Mouse (Mus musculus): ENCODE results near the gene Efna5. TPM values are rescaled to one million over a fixed set of nuclear protein-coding genes. Genes with fewer than 3 reads are reported as not detected.
A peak's percentile ranks its signal among the peaks of the same experiment; 100 is the strongest.

Gene Efna5
- polyA plus RNA-seq, 1 experiment from 2014 or later = 20.2 TPM

DNA sequence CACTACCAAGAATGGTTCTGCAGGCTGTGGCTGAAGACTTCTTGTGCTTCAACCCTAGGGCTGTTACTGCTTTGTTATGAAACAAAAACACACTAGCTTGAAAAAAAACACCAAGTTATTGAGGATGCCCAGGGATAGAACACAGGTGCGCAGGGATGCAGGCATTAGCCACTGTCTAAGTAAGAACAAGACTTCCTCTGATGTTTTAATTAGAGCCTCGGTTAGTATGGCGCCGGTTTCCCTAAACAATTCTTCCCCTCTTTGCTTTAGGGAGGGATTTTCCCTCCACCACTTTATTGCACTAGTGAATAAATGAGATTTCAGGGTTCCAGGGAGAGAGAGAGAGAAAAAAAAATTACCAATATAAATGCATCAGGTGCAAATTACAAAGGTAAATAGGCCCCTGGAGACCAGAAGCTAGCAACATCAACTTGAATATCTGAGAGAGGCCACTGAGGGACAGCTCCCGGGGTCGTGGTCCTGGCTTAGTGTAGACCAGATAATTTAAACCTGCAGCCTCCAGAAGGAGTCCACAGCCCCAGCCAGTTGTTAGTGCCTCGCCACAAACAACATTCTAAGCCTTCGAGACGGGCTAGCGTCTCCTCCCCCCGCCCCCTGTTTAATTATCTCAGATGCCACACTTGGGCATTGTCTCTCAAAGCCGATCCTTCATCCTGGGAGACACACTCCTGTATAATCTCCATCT lies 163.5 kb downstream of the Efna5 start:
- 55% methylated on average over 12 of the region's 12 CpGs for WGBS
- H3K4me1 ChIP-seq (ENCODE audit: control insufficient read depth, insufficient read depth, low read length) = peaks cover 6% of the 10 kb centered on the region; the same call in 1 of the 2 replicates
- ATAC-seq = no peak
- no peaks in the 10 kb centered on the region for H3K27me3 ChIP-seq (replicated peaks; ENCODE audit: control insufficient read depth, insufficient read depth, low read length)
- H3K4me3 ChIP-seq (ENCODE audit: low read length) = no peak overlapping the region
- H3K9ac ChIP-seq (ENCODE audit: low read depth, low read length) = no peak overlapping the region
- H3K27ac ChIP-seq (ENCODE audit: low read length) = no peak overlapping the region
- H3K9me3 ChIP-seq (ENCODE audit: control insufficient read depth, low read length) = no peaks in the 10 kb centered on the region
- H3K4me2 ChIP-seq (ENCODE audit: low read depth, low read length) = no peak overlapping the region
- H3K36me3 ChIP-seq (ENCODE audit: control insufficient read depth, insufficient read depth, low read length) = no peaks in the 10 kb centered on the region

DNA sequence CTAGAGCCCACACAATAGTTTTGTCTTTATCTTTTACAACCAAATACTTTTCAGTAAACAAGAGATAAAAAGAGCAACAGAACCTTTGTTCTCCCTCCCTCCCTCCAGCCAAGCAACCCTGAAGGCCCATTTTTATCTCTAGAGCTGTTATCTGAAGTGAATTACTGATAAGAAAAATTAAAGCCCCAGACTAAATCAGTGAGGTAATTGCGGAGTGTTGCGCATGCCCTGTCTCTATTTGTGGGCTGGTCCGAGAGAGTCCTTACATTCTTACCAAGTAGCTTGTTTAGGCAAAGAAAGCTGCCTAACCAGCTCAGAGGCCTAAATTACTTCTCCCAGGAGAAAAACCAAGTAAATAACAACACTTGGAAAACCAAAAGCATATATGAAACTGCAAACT lies 167.7 kb downstream of the Efna5 start:
- H3K9me3 ChIP-seq (ENCODE audit: control insufficient read depth, low read length) = no peaks in the 10 kb centered on the region
- 62% methylated on average over 3 of the region's 3 CpGs for WGBS
- ATAC-seq = peak; percentile 88
- no peak overlapping the region for H3K4me2 ChIP-seq (ENCODE audit: low read depth, low read length)
- H3K4me1 ChIP-seq (ENCODE audit: control insufficient read depth, insufficient read depth, low read length) = no peaks in the 10 kb centered on the region
- no peaks in the 10 kb centered on the region for H3K36me3 ChIP-seq (ENCODE audit: control insufficient read depth, insufficient read depth, low read length)
- H3K27ac ChIP-seq (ENCODE audit: low read length) = no peak overlapping the region
- no peak overlapping the region for H3K4me3 ChIP-seq (ENCODE audit: low read length)
- H3K9ac ChIP-seq (ENCODE audit: low read depth, low read length) = no peak overlapping the region
- no peaks in the 10 kb centered on the region for H3K27me3 ChIP-seq (replicated peaks; ENCODE audit: control insufficient read depth, insufficient read depth, low read length)

DNA sequence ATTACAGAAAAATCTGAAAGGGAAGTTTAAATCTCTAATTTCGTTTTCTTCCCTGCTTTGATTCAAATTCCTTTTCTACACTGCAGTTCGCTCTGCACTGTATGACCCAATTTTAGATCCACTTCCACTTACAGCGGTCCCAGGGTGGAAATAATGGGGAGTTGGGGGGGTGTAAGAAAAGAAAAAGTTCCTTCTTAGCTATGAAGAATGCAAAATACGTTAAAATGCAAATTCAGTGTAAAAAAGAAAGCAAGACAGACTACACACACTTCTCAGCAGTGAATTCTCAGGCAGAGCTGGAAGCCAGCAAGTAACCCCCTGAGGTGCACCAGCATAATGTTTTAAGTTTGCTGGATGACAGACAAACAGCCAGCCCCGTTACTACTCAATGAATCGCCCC lies 174.7 kb downstream of the Efna5 start:
- Histone ChIP-seq H3K4me3 (ENCODE audit: low read length) (no peak overlapping the region), H3K9ac (ENCODE audit: low read depth, low read length) (no peak overlapping the region), H3K4me1 (ENCODE audit: control insufficient read depth, insufficient read depth, low read length) (no peaks in the 10 kb centered on the region), H3K36me3 (ENCODE audit: control insufficient read depth, insufficient read depth, low read length) (no peaks in the 10 kb centered on the region), H3K27ac (ENCODE audit: low read length) (no peak overlapping the region), H3K9me3 (ENCODE audit: control insufficient read depth, low read length) (0 out of 2 replicates have a peak, but pooled peaks cover 5% of the 10 kb centered on the region), H3K27me3 (replicated peaks; ENCODE audit: control insufficient read depth, insufficient read depth, low read length) (no peaks in the 10 kb centered on the region), H3K4me2 (ENCODE audit: low read depth, low read length) (no peak overlapping the region)
- 64% methylated on average over 6 of the region's 6 CpGs for WGBS
- no peak for ATAC-seq

DNA sequence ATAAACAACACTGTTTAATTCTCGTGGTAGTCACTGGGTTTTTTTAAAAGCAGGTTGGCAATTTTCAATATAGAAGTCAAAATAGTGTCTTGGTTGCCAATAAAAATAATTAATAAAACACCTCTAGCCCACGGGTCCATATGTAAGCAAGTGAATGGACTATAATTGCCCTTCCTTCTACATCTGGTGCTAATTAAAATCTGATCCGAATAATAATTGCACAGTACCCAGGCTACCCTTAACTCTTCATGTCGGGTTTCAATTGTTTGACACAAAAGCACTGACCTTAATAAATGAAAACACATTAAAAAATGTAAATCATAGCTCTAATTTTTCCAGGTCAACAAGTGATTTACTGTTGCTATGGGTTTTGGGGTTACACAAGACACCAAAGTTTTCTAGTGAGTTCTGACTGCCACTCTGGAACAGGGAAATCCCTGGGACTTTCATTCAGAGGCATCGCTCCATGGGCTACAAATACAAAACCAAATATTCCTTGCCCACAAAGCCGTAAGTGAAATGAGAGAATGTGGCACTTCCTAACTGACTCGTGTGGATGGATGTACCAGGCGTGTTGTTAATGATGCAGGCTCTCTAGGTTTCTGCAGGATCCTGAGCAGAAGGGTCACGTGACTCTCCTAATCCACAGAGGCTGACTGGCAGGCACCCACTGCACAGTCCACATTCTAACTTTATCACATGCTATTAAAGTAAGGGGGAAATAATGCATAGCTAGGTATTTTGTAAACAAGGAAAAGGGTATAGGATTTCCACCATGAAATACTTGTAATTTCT lies 178.9 kb downstream of the Efna5 start:
- H3K4me1 ChIP-seq (ENCODE audit: control insufficient read depth, insufficient read depth, low read length) = no peaks in the 10 kb centered on the region
- ATAC-seq = no peak

DNA sequence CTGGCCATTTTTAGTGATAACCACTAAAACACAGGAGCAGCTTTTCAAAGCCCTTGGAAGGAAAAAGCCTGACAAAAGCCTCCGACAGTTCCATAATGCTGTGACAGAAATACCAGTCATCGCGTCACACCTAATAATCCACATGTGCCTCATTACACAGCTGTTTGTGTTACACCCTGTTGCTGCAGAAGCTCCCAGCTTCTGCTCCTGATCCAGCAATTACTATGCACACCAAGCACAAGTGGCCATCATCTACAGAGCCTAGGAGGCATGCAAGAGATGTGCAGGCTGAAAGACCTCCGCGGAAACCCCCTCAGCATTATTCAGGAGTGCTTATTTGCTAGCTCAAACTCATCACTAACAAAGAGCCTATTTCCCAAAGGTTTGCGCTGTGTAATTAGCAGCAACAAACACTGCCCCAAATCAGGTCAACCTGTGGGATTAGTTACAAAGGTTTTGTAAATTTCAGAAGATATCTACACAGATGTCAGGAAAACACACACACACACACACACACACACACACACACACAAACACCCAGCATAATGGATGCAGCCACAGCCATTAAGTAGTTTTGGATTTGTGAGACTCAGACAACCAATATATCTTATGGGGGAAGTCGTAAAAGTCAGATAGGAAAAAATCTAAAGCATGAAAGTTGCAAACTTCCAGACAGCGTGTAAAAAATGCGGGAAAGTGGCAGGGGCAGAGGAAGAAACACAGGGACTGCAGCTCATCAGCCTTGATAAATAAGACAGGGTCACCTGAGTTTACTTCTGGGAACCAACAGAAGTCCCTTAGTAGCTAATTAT lies 180.1 kb downstream of the Efna5 start:
- H3K9ac ChIP-seq (ENCODE audit: low read depth, low read length) = no peak overlapping the region
- H3K9me3 ChIP-seq (ENCODE audit: control insufficient read depth, low read length) = 0 out of 2 replicates have a peak, but pooled peaks cover 5% of the 10 kb centered on the region
- no peaks in the 10 kb centered on the region for H3K4me1 ChIP-seq (ENCODE audit: control insufficient read depth, insufficient read depth, low read length)
- H3K4me3 ChIP-seq (ENCODE audit: low read length) = no peak overlapping the region
- no peak for ATAC-seq
- no peaks in the 10 kb centered on the region for H3K36me3 ChIP-seq (ENCODE audit: control insufficient read depth, insufficient read depth, low read length)
- WGBS = 51% methylated on average over 9 of the region's 9 CpGs
- no peaks in the 10 kb centered on the region for H3K27me3 ChIP-seq (replicated peaks; ENCODE audit: control insufficient read depth, insufficient read depth, low read length)
- H3K4me2 ChIP-seq (ENCODE audit: low read depth, low read length) = no peak overlapping the region
- H3K27ac ChIP-seq (ENCODE audit: low read length) = no peak overlapping the region

More for the DNA sequence above, 178.9 kb downstream of the Efna5 start:
- no peak overlapping the region for H3K4me2 ChIP-seq (ENCODE audit: low read depth, low read length)
- 0 out of 2 replicates have a peak, but pooled peaks cover 5% of the 10 kb centered on the region for H3K9me3 ChIP-seq (ENCODE audit: control insufficient read depth, low read length)
- 73% methylated on average over 9 of the region's 9 CpGs for WGBS
- no peak overlapping the region for H3K27ac ChIP-seq (ENCODE audit: low read length)
- no peaks in the 10 kb centered on the region for H3K27me3 ChIP-seq (replicated peaks; ENCODE audit: control insufficient read depth, insufficient read depth, low read length)
- H3K4me3 ChIP-seq (ENCODE audit: low read length) = no peak overlapping the region
- H3K36me3 ChIP-seq (ENCODE audit: control insufficient read depth, insufficient read depth, low read length) = no peaks in the 10 kb centered on the region
- H3K9ac ChIP-seq (ENCODE audit: low read depth, low read length) = no peak overlapping the region

DNA sequence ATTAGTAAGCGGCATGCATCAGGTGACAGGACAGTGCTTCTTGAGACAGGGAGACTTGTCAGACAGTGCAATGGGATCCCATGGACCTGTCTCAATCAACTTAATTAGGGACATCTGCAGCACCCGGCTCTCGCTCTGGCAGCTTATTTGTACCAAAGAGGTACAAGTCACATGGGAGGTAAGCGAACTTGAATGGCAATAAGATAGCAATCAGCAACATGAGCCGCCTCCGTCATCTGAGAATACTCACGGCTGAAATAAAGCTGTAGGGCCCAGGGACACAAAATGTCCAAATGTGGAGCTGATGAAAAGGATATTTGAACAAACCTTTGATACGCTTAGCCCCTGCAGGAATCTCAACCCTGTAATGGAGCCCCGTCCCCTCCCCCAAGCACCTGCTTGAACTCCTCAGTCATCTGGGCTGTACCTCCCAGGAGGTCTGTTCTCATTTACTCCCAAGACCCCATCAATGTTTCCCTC lies 186.1 kb downstream of the Efna5 start:
- H3K27ac ChIP-seq (ENCODE audit: low read length) = no peak overlapping the region
- H3K4me1 ChIP-seq (ENCODE audit: control insufficient read depth, insufficient read depth, low read length) = 0 out of 2 replicates have a peak, but pooled peaks cover 6% of the 10 kb centered on the region
- ATAC-seq = no peak
- H3K27me3 ChIP-seq (replicated peaks; ENCODE audit: control insufficient read depth, insufficient read depth, low read length) = no peaks in the 10 kb centered on the region
- no peak overlapping the region for H3K4me3 ChIP-seq (ENCODE audit: low read length)
- H3K4me2 ChIP-seq (ENCODE audit: low read depth, low read length) = no peak overlapping the region
- H3K9me3 ChIP-seq (ENCODE audit: control insufficient read depth, low read length) = no peaks in the 10 kb centered on the region
- 82% methylated on average over 9 of the region's 9 CpGs for WGBS
- H3K9ac ChIP-seq (ENCODE audit: low read depth, low read length) = no peak overlapping the region
- H3K36me3 ChIP-seq (ENCODE audit: control insufficient read depth, insufficient read depth, low read length) = no peaks in the 10 kb centered on the region

DNA sequence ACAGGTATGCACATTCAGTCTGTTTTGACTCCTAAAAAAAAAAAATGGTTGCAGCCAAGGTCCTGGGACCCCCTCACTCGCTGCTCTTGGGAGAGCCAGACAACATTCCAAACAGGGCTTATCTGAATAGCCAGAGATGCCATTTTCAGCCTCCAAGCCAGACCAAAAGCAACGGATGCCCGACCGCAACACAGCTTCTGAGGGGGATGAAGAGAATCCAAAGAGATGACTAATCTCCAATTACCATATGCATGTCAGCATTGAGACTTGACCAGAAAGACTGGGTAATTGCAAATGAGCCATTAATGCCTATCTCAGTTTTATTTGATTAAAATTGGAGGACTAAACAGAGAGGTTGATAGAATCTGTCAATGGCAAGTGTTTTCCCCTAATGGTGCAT lies 188.9 kb downstream of the Efna5 start:
- no peaks in the 10 kb centered on the region for H3K36me3 ChIP-seq (ENCODE audit: control insufficient read depth, insufficient read depth, low read length)
- H3K27me3 ChIP-seq (replicated peaks; ENCODE audit: control insufficient read depth, insufficient read depth, low read length) = no peaks in the 10 kb centered on the region
- ATAC-seq = no peak
- no peak overlapping the region for H3K9ac ChIP-seq (ENCODE audit: low read depth, low read length)
- H3K4me3 ChIP-seq (ENCODE audit: low read length) = no peak overlapping the region
- no peak overlapping the region for H3K27ac ChIP-seq (ENCODE audit: low read length)
- H3K9me3 ChIP-seq (ENCODE audit: control insufficient read depth, low read length) = no peaks in the 10 kb centered on the region
- WGBS = 64% methylated on average over 4 of the region's 4 CpGs
- H3K4me2 ChIP-seq (ENCODE audit: low read depth, low read length) = no peak overlapping the region
- H3K4me1 ChIP-seq (ENCODE audit: control insufficient read depth, insufficient read depth, low read length) = 0 out of 2 replicates have a peak, but pooled peaks cover 12% of the 10 kb centered on the region

DNA sequence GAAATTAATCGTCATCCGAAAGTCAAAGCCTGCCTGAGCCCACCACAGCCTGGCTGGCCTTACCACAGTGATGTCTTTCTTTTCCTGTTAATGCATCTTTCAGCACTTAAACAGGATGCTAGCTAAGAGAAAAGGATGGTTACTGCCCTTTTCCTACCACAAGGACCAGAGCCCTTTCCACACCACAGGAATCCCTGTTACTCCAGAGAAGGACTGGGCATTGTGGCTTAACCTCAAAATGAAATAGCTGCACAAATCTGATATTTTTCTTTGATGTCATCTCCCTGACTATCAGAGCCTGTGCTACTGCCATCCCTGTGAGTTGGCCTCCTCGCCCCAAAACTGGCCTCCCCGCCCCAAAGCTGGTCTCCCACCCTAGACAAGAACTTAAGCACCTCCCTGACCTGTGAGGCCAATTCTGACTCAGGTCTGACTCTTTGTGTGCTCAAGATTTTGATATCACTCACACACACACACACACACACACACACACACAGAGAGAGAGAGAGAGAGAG lies 189.9 kb downstream of the Efna5 start:
- Histone ChIP-seq H3K9ac (ENCODE audit: low read depth, low read length) (no peak overlapping the region), H3K27ac (ENCODE audit: low read length) (no peak overlapping the region), H3K4me3 (ENCODE audit: low read length) (no peak overlapping the region), H3K36me3 (ENCODE audit: control insufficient read depth, insufficient read depth, low read length) (no peaks in the 10 kb centered on the region), H3K9me3 (ENCODE audit: control insufficient read depth, low read length) (no peaks in the 10 kb centered on the region), H3K4me2 (ENCODE audit: low read depth, low read length) (no peak overlapping the region), H3K27me3 (replicated peaks; ENCODE audit: control insufficient read depth, insufficient read depth, low read length) (no peaks in the 10 kb centered on the region), H3K4me1 (ENCODE audit: control insufficient read depth, insufficient read depth, low read length) (0 out of 2 replicates have a peak, but pooled peaks cover 12% of the 10 kb centered on the region)
- no peak for ATAC-seq
- 87% methylated on average over 4 of the region's 4 CpGs for WGBS

DNA sequence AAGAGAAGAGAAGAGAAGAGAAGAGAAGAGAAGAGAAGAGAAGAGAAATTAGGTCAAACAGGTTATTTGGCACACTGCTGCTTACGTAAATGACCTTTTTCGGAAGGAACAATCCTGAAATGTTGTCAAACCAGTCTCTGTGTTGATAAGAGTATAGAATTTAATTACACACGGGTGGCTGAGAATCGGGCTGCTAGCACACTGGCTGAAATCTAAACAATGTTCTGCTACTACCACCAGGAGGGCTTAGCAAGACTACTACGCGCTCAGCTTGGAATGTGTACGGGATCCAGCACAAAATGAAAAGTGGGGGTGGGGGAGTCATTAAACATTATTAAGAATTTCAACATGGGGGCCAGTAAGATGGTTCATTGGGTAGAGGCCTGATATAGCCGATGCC lies 190.9 kb downstream of the Efna5 start:
- no peaks in the 10 kb centered on the region for H3K36me3 ChIP-seq (ENCODE audit: control insufficient read depth, insufficient read depth, low read length)
- H3K4me3 ChIP-seq (ENCODE audit: low read length) = no peak overlapping the region
- 33% methylated on average over 8 of the region's 8 CpGs for WGBS
- no peaks in the 10 kb centered on the region for H3K9me3 ChIP-seq (ENCODE audit: control insufficient read depth, low read length)
- H3K4me1 ChIP-seq (ENCODE audit: control insufficient read depth, insufficient read depth, low read length) = 0 out of 2 replicates have a peak, but pooled peaks cover 12% of the 10 kb centered on the region
- H3K27ac ChIP-seq (ENCODE audit: low read length) = no peak overlapping the region
- peak; percentile 78 for ATAC-seq
- H3K27me3 ChIP-seq (replicated peaks; ENCODE audit: control insufficient read depth, insufficient read depth, low read length) = no peaks in the 10 kb centered on the region
- H3K4me2 ChIP-seq (ENCODE audit: low read depth, low read length) = no peak overlapping the region
- no peak overlapping the region for H3K9ac ChIP-seq (ENCODE audit: low read depth, low read length)
